Mouse (Mus musculus): Measurements from ENCODE around the gene Itpripl1. TPM values are rescaled to one million over a fixed set of nuclear protein-coding genes. Genes with fewer than 3 reads are reported as not detected.

Itpripl1 gene
- 2.2 TPM for polyA plus RNA-seq (2014; fragmentation: Illumina TruSeq; extraction: RNeasy Lipid Tissue Mini Kit (QIAGEN cat#74804); ENCODE audit: low replicate concordance)

GRCm38 (mm10) chr2:127143158-127144063 lies at the start of gene Itpripl1:
Itpripl1 (minus strand) TSS chr2:127143442.

GRCm38 (mm10) chr2:127133621-127134461 lies 9.4 kb downstream of the Itpripl1 start, which contains the start of gene Ncaph:
Ncaph (minus strand) TSS chr2:127133954.

Other genes starting within 250 kb of the Itpripl1 start
- 198 TPM for gene Sppl2a, start 210.2 kb downstream of the Itpripl1 start, polyA plus RNA-seq (2014; fragmentation: Illumina TruSeq; extraction: RNeasy Lipid Tissue Mini Kit (QIAGEN cat#74804); ENCODE audit: low replicate concordance)
- gene Ap4e1, start 134.7 kb downstream of the Itpripl1 start, polyA plus RNA-seq (2014; fragmentation: Illumina TruSeq; extraction: RNeasy Lipid Tissue Mini Kit (QIAGEN cat#74804); ENCODE audit: low replicate concordance), result 15.4 TPM
- gene Blvra, start 72.8 kb downstream of the Itpripl1 start, polyA plus RNA-seq (2014; fragmentation: Illumina TruSeq; extraction: RNeasy Lipid Tissue Mini Kit (QIAGEN cat#74804); ENCODE audit: low replicate concordance), result 23.0 TPM
- 18.8 TPM for gene Ncaph, start 9.5 kb downstream of the Itpripl1 start, polyA plus RNA-seq (2014; fragmentation: Illumina TruSeq; extraction: RNeasy Lipid Tissue Mini Kit (QIAGEN cat#74804); ENCODE audit: low replicate concordance)
- 0.63 TPM for gene 1810024B03Rik, start 64.8 kb upstream of the Itpripl1 start, polyA plus RNA-seq (2014; fragmentation: Illumina TruSeq; extraction: RNeasy Lipid Tissue Mini Kit (QIAGEN cat#74804); ENCODE audit: low replicate concordance)
- gene Snrnp200, start 64.9 kb upstream of the Itpripl1 start, polyA plus RNA-seq (2014; fragmentation: Illumina TruSeq; extraction: RNeasy Lipid Tissue Mini Kit (QIAGEN cat#74804); ENCODE audit: low replicate concordance), result 16.6 TPM
- gene Ciao1, start 104.4 kb upstream of the Itpripl1 start, polyA plus RNA-seq (2014; fragmentation: Illumina TruSeq; extraction: RNeasy Lipid Tissue Mini Kit (QIAGEN cat#74804); ENCODE audit: low replicate concordance), result 22.9 TPM
- 46.4 TPM for gene Tmem127, start 104.5 kb upstream of the Itpripl1 start, polyA plus RNA-seq (2014; fragmentation: Illumina TruSeq; extraction: RNeasy Lipid Tissue Mini Kit (QIAGEN cat#74804); ENCODE audit: low replicate concordance)
- gene Stard7, start 126.8 kb upstream of the Itpripl1 start, polyA plus RNA-seq (2014; fragmentation: Illumina TruSeq; extraction: RNeasy Lipid Tissue Mini Kit (QIAGEN cat#74804); ENCODE audit: low replicate concordance), result 123 TPM
- gene Dusp2, start 192.7 kb upstream of the Itpripl1 start, polyA plus RNA-seq (2014; fragmentation: Illumina TruSeq; extraction: RNeasy Lipid Tissue Mini Kit (QIAGEN cat#74804); ENCODE audit: low replicate concordance), result 0.82 TPM
- not detected for gene Astl, start 195.2 kb upstream of the Itpripl1 start, polyA plus RNA-seq (2014; fragmentation: Illumina TruSeq; extraction: RNeasy Lipid Tissue Mini Kit (QIAGEN cat#74804); ENCODE audit: low replicate concordance)
- 0.11 TPM for gene Adra2b, start 219.8 kb upstream of the Itpripl1 start, polyA plus RNA-seq (2014; fragmentation: Illumina TruSeq; extraction: RNeasy Lipid Tissue Mini Kit (QIAGEN cat#74804); ENCODE audit: low replicate concordance)